ENCODE assay signal across 8 mouse cellular contexts in genomic region chr7:45122561-45123185, GRCm38 (mm10). TPM values are rescaled to one million over a fixed set of nuclear protein-coding genes. Genes with fewer than 3 reads are reported as not detected.
DNase-seq lines count a peak whose midpoint lies in the region; ATAC-seq and TF ChIP-seq lines count a peak whose summit lies in the region.

No protein-coding gene starts in this region.

- H3K9me3 ChIP-seq in heart, embryonic 12.5 days (replicated peaks): no peaks in the 10 kb centered on the region
- no peaks in the 10 kb centered on the region for H3K9me3 ChIP-seq in G1E (replicated peaks)
- H3K9me3 ChIP-seq in heart, postnatal 0 days (replicated peaks; ENCODE audit: control insufficient read depth, low read length): no peaks in the 10 kb centered on the region
- H3K9me3 ChIP-seq in midbrain, embryonic 10.5 days (replicated peaks): no peaks in the 10 kb centered on the region

- H3K4me1 ChIP-seq in heart, embryonic 12.5 days (replicated peaks): peaks cover 58% of the 10 kb centered on the region
- H3K4me1 ChIP-seq in G1E (ENCODE audit: insufficient read depth, low read depth, low read length): peaks cover 83% of the 10 kb centered on the region
- H3K4me1 ChIP-seq in heart, postnatal 0 days (ENCODE audit: control insufficient read depth, insufficient read depth): peaks cover 23% of the 10 kb centered on the region
- H3K4me1 ChIP-seq in midbrain, embryonic 10.5 days: peaks cover 62% of the 10 kb centered on the region

- H3K4me3 ChIP-seq in heart, embryonic 12.5 days: peak overlapping the region; percentile 92
- peak overlapping the region; percentile 92 for H3K4me3 ChIP-seq in G1E (ENCODE audit: low read depth, low read length)
- H3K4me3 ChIP-seq in heart, postnatal 0 days (ENCODE audit: low read depth, low read length): peak overlapping the region; percentile 82; the same call in 1 of the 2 replicates
- H3K4me3 ChIP-seq in midbrain, embryonic 10.5 days: peak overlapping the region; percentile 95

- peak overlapping the region; percentile 93 for H3K4me2 ChIP-seq in heart, embryonic 12.5 days
- H3K4me2 ChIP-seq in heart, postnatal 0 days (ENCODE audit: low read depth, low read length): peak overlapping the region; percentile 96

- intact Hi-C loops in heart, postnatal 10 days (cut with DNase I): loop anchor here (5.0 kb wide), 1 partner anchor 40 kb away; no protein-coding TSS in a partner anchor

- DNase-seq in heart, postnatal 10 days: no peak
- no peak for DNase-seq in G1E (ENCODE audit: low spot score)
- DNase-seq in heart, postnatal 0 days (ENCODE audit: low spot score): no peak
- no peak for DNase-seq in midbrain, embryonic 10.5 days (ENCODE audit: low spot score)
- no peak for DNase-seq in layer of hippocampus, adult 8-10 months (ENCODE audit: low spot score in 2 of 2)
- no peak for DNase-seq in lung, adult 18-20 months
- DNase-seq in frontal cortex, postnatal 14 days (ENCODE audit: low spot score in 2 of 2): no peak

- ATAC-seq in heart, embryonic 12.5 days (ENCODE audit: insufficient number of reproducible peaks, low FRiP score): no peak
- ATAC-seq in G1E (ENCODE audit: extremely low read depth, insufficient number of reproducible peaks, low FRiP score, poor library complexity, severe bottlenecking): no peak
- ATAC-seq in heart, postnatal 0 days (ENCODE audit: insufficient read depth, low read depth): no peak

- peaks cover 73% of the 10 kb centered on the region for H3K36me3 ChIP-seq in heart, embryonic 12.5 days
- H3K36me3 ChIP-seq in G1E (replicated peaks): peaks cover 90% of the 10 kb centered on the region
- peaks cover 63% of the 10 kb centered on the region for H3K36me3 ChIP-seq in heart, postnatal 0 days (replicated peaks; ENCODE audit: control insufficient read depth, insufficient read depth, low read length)
- peaks cover 91% of the 10 kb centered on the region for H3K36me3 ChIP-seq in midbrain, embryonic 10.5 days

- no peak for TF ChIP-seq EP300 in heart, postnatal 0 days (IDR thresholded peaks at IDR 0.05; ENCODE audit: low read depth)

- WGBS in heart, embryonic 12.5 days: 79% methylated on average over 15 of the region's 15 CpGs
- WGBS in heart, postnatal 0 days: 81% methylated on average over 15 of the region's 15 CpGs
- 86% methylated on average over 15 of the region's 15 CpGs for WGBS in midbrain, embryonic 10.5 days

- H3K9ac ChIP-seq in heart, embryonic 12.5 days: peak overlapping the region; percentile 98
- H3K9ac ChIP-seq in heart, postnatal 0 days (replicated peaks; ENCODE audit: low read depth, low read length): peak overlapping the region; percentile 93; the same call in 1 of the 2 replicates

- no peak overlapping the region for H3K27ac ChIP-seq in heart, embryonic 12.5 days (ENCODE audit: poor library complexity, severe bottlenecking)
- H3K27ac ChIP-seq in heart, postnatal 0 days (ENCODE audit: low read depth): peak overlapping the region; percentile 89; the same call in 1 of the 2 replicates
- peak overlapping the region; percentile 95 for H3K27ac ChIP-seq in midbrain, embryonic 10.5 days (replicated peaks)

- no peak for TF ChIP-seq CTCF in G1E (IDR thresholded peaks at IDR 0.05; ENCODE audit: low read depth, low read length)
- TF ChIP-seq CTCF in heart, postnatal 0 days (IDR thresholded peaks at IDR 0.05; ENCODE audit: low read depth): no peak

- H3K27me3 ChIP-seq in heart, embryonic 12.5 days (replicated peaks): no peaks in the 10 kb centered on the region
- no peaks in the 10 kb centered on the region for H3K27me3 ChIP-seq in G1E (ENCODE audit: insufficient read depth, low read length)
- H3K27me3 ChIP-seq in heart, postnatal 0 days (ENCODE audit: control insufficient read depth, insufficient read depth, low read length): no peaks in the 10 kb centered on the region
- H3K27me3 ChIP-seq in midbrain, embryonic 10.5 days (ENCODE audit: low read depth, poor library complexity, severe bottlenecking): no peaks in the 10 kb centered on the region

RNA-seq across cellular contexts. Expression of gene Rps11, which starts 1.6 kb away (rescaled TPM):
- polyA plus RNA-seq in heart, embryonic 12.5 days (2016; fragmentation: Nextera tagmentation; extraction: Ambion mirVana): 1,003 and 1,022 TPM in 2 replicates
- 100 to 1,000 TPM; 752 to 773 TPM for total RNA-seq in heart, postnatal 10 days (2021)
- 916 and 1,000 TPM in 2 replicates for total RNA-seq in G1E (2014; fragmentation: Nextera tagmentation)
- total RNA-seq in G1E (2017): 1,298 and 1,329 TPM in 2 replicates
- polyA plus RNA-seq in G1E (2012): 151 and 217 TPM in 2 replicates
- total RNA-seq in heart, postnatal 0 days (2014; rRNA removed; ENCODE audit: low replicate concordance): 1,106 and 1,247 TPM in 2 replicates
- 730 and 757 TPM in 2 replicates for polyA plus RNA-seq in heart, postnatal 0 days (2015; fragmentation: Nextera tagmentation; extraction: Ambion mirVana)
- polyA plus RNA-seq in midbrain, embryonic 10.5 days (2016; fragmentation: Nextera tagmentation; extraction: Ambion mirVana): 1,493 and 1,787 TPM in 2 replicates
- total RNA-seq in layer of hippocampus, adult 8-10 months (2022): 100 to 1,000 TPM; 439 to 619 (median 513) TPM

RNA-seq across cellular contexts. Expression of gene Rpl13a, which starts 5.9 kb away (rescaled TPM):
- 868 and 880 TPM in 2 replicates for polyA plus RNA-seq in heart, embryonic 12.5 days (2016; fragmentation: Nextera tagmentation; extraction: Ambion mirVana)
- 100 to 1,000 TPM; 809 to 865 TPM for total RNA-seq in heart, postnatal 10 days (2021)
- total RNA-seq in G1E (2014; fragmentation: Nextera tagmentation) (1,386 and 1,478 TPM in 2 replicates), G1E (2017) (2,356 and 2,406 TPM in 2 replicates)
- polyA plus RNA-seq in G1E (2012): 5,469 and 6,084 TPM in 2 replicates
- total RNA-seq in heart, postnatal 0 days (2014; rRNA removed; ENCODE audit: low replicate concordance): 1,443 and 1,972 TPM in 2 replicates
- polyA plus RNA-seq in heart, postnatal 0 days (2015; fragmentation: Nextera tagmentation; extraction: Ambion mirVana): 780 and 809 TPM in 2 replicates
- polyA plus RNA-seq in midbrain, embryonic 10.5 days (2016; fragmentation: Nextera tagmentation; extraction: Ambion mirVana): 1,083 and 1,243 TPM in 2 replicates
- total RNA-seq in layer of hippocampus, adult 8-10 months (2022): 1,000 to 10,000 TPM in 1 of 4 experiments, 100 to 1,000 TPM in 3; 731 to 1,022 (median 859) TPM

RNA-seq across cellular contexts. Expression of gene Gm45713, which starts 13.4 kb away (rescaled TPM):
- polyA plus RNA-seq in heart, embryonic 12.5 days (2016; fragmentation: Nextera tagmentation; extraction: Ambion mirVana): 0.22 and 0.50 TPM in 2 replicates
- not detected for total RNA-seq in heart, postnatal 10 days (2021)
- total RNA-seq in G1E (2014; fragmentation: Nextera tagmentation) (not detected in 2 replicates), G1E (2017) (0.16 and 0.23 TPM in 2 replicates)
- 1.0 and 1.3 TPM in 2 replicates for polyA plus RNA-seq in G1E (2012)
- 0.19 and 0.23 TPM in 2 replicates for total RNA-seq in heart, postnatal 0 days (2014; rRNA removed; ENCODE audit: low replicate concordance)
- 0.29 and 0.78 TPM in 2 replicates for polyA plus RNA-seq in heart, postnatal 0 days (2015; fragmentation: Nextera tagmentation; extraction: Ambion mirVana)
- polyA plus RNA-seq in midbrain, embryonic 10.5 days (2016; fragmentation: Nextera tagmentation; extraction: Ambion mirVana): 0.11 and 0.19 TPM in 2 replicates
- not detected for total RNA-seq in layer of hippocampus, adult 8-10 months (2022)

RNA-seq across cellular contexts. Expression of gene Flt3l, which starts 13.6 kb away (rescaled TPM):
- polyA plus RNA-seq in heart, embryonic 12.5 days (2016; fragmentation: Nextera tagmentation; extraction: Ambion mirVana): 1.1 and 1.2 TPM in 2 replicates
- total RNA-seq in heart, postnatal 10 days (2021): 1 to 10 TPM; 5.7 to 6.5 TPM
- total RNA-seq in G1E (2014; fragmentation: Nextera tagmentation) (75.7 and 76.5 TPM in 2 replicates), G1E (2017) (41.0 and 48.6 TPM in 2 replicates)
- polyA plus RNA-seq in G1E (2012): 31.7 and 38.8 TPM in 2 replicates
- 8.1 and 23.3 TPM in 2 replicates for total RNA-seq in heart, postnatal 0 days (2014; rRNA removed; ENCODE audit: low replicate concordance)
- polyA plus RNA-seq in heart, postnatal 0 days (2015; fragmentation: Nextera tagmentation; extraction: Ambion mirVana): 1.8 and 2.0 TPM in 2 replicates
- polyA plus RNA-seq in midbrain, embryonic 10.5 days (2016; fragmentation: Nextera tagmentation; extraction: Ambion mirVana): 1.1 and 1.4 TPM in 2 replicates
- total RNA-seq in layer of hippocampus, adult 8-10 months (2022): 10 to 100 TPM; 10.0 to 12.0 (median 10.4) TPM

RNA-seq across cellular contexts. Expression of gene Fcgrt, which starts 19.0 kb away (rescaled TPM):
- 28.1 and 28.3 TPM in 2 replicates for polyA plus RNA-seq in heart, embryonic 12.5 days (2016; fragmentation: Nextera tagmentation; extraction: Ambion mirVana)
- total RNA-seq in heart, postnatal 10 days (2021): 10 to 100 TPM; 65.4 to 69.2 TPM
- total RNA-seq in G1E (2014; fragmentation: Nextera tagmentation): not detected in 2 replicates
- not detected in 2 replicates for total RNA-seq in G1E (2017)
- polyA plus RNA-seq in G1E (2012): not detected in 2 replicates
- total RNA-seq in heart, postnatal 0 days (2014; rRNA removed; ENCODE audit: low replicate concordance): 48.9 and 51.6 TPM in 2 replicates
- 59.5 and 67.9 TPM in 2 replicates for polyA plus RNA-seq in heart, postnatal 0 days (2015; fragmentation: Nextera tagmentation; extraction: Ambion mirVana)
- polyA plus RNA-seq in midbrain, embryonic 10.5 days (2016; fragmentation: Nextera tagmentation; extraction: Ambion mirVana): 12.0 and 15.3 TPM in 2 replicates
- total RNA-seq in layer of hippocampus, adult 8-10 months (2022): 10 to 100 TPM; 16.8 to 23.4 (median 20.1) TPM
